Mouse (Mus musculus): ENCODE measurements around the gene H2-Q6.
"Not testable (repeated sequence)": the region's sequence is repeated elsewhere in the genome, so short reads cannot be mapped to it uniquely, and the experiment has no call there.

H2-Q6 gene

GRCm38 (mm10) chr17:35424624-35425416 is at the start of gene H2-Q6:
TSS of gene H2-Q6 (plus strand) at chr17:35424850.
- not testable (repeated sequence) for DNase-seq (ENCODE audit: low spot score)

GRCm38 (mm10) chr17:35379369-35379728 is 45.3 kb upstream of the H2-Q6 start, which contains the start of gene H2-Q4:
TSS of gene H2-Q4 (plus strand) at chr17:35379617.
- peak; percentile 82 for DNase-seq (ENCODE audit: low spot score)

- no peak for DNase-seq (ENCODE audit: low spot score)
Observed at GRCm38 (mm10) chr17:35379729-35380451, 44.8 kb upstream of the H2-Q6 start.

GRCm38 (mm10) chr17:35389796-35390195 is 34.9 kb upstream of the H2-Q6 start:
- DNase-seq (ENCODE audit: low spot score) = not testable (repeated sequence)

- not testable (repeated sequence) for DNase-seq (ENCODE audit: low spot score)
Observed at GRCm38 (mm10) chr17:35392671-35393070, 32.0 kb upstream of the H2-Q6 start.

GRCm38 (mm10) chr17:35393864-35394800 is 30.5 kb upstream of the H2-Q6 start:
- not testable (repeated sequence) for DNase-seq (ENCODE audit: low spot score)

GRCm38 (mm10) chr17:35396956-35397355 is 27.7 kb upstream of the H2-Q6 start:
- not testable (repeated sequence) for DNase-seq (ENCODE audit: low spot score)

- DNase-seq (ENCODE audit: low spot score) = not testable (repeated sequence)
Observed at GRCm38 (mm10) chr17:35413057-35413456, 11.6 kb upstream of the H2-Q6 start.

- not testable (repeated sequence) for DNase-seq (ENCODE audit: low spot score)
Observed at GRCm38 (mm10) chr17:35415273-35416129, 9.1 kb upstream of the H2-Q6 start.

GRCm38 (mm10) chr17:35418772-35419171 is 5.9 kb upstream of the H2-Q6 start:
- no peak for DNase-seq (ENCODE audit: low spot score)

GRCm38 (mm10) chr17:35419564-35419963 is 5.1 kb upstream of the H2-Q6 start:
- DNase-seq (ENCODE audit: low spot score) = not testable (repeated sequence)

- DNase-seq (ENCODE audit: low spot score) = not testable (repeated sequence)
Observed at GRCm38 (mm10) chr17:35420206-35420810, 4.3 kb upstream of the H2-Q6 start.

- DNase-seq (ENCODE audit: low spot score) = not testable (repeated sequence)
Observed at GRCm38 (mm10) chr17:35421331-35421730, 3.3 kb upstream of the H2-Q6 start.

- DNase-seq (ENCODE audit: low spot score) = not testable (repeated sequence)
Observed at GRCm38 (mm10) chr17:35422360-35422759, 2.3 kb upstream of the H2-Q6 start.

GRCm38 (mm10) chr17:35423131-35423810 is 1.4 kb upstream of the H2-Q6 start:
- DNase-seq (ENCODE audit: low spot score) = not testable (repeated sequence)

- not testable (repeated sequence) for DNase-seq (ENCODE audit: low spot score)
Observed at GRCm38 (mm10) chr17:35424106-35424505, 544 bp upstream of the H2-Q6 start.

- DNase-seq (ENCODE audit: low spot score) = not testable (repeated sequence)
Observed at GRCm38 (mm10) chr17:35425474-35425873, 824 bp downstream of the H2-Q6 start.

GRCm38 (mm10) chr17:35428883-35429282 is 4.2 kb downstream of the H2-Q6 start:
- not testable (repeated sequence) for DNase-seq (ENCODE audit: low spot score)

GRCm38 (mm10) chr17:35430671-35431070 is 6.0 kb downstream of the H2-Q6 start:
- DNase-seq (ENCODE audit: low spot score) = not testable (repeated sequence)

GRCm38 (mm10) chr17:35432167-35432566 is 7.5 kb downstream of the H2-Q6 start:
- not testable (repeated sequence) for DNase-seq (ENCODE audit: low spot score)

All from ovary, adult 18-20 months (tissue).